Mouse (Mus musculus) heart, embryonic 11.5 days (tissue): ENCODE measurements around the gene Runx2. TPM values are rescaled to one million over a fixed set of nuclear protein-coding genes. Genes with fewer than 3 reads are reported as not detected.
A peak's percentile ranks its signal among the peaks of the same experiment; 100 is the strongest.

Experiments
- ATAC-seq: fragments of 200-750 bp; cut with Nextera tagmentation; replicated peaks from 2 replicates; pipeline ENCODE4 v1.8.0; 2017; ENCODE audit warnings: moderate library complexity; ENCODE audit not compliant: insufficient number of reproducible peaks, low FRiP score, low TSS enrichment
- H3K27ac ChIP-seq: fragments of 300-500 bp; sonication (generic); 2 replicates; pipeline ENCODE4 v1.5.1; 2014; ENCODE audit warnings: mild to moderate bottlenecking, low read depth, low read length
- H3K27me3 ChIP-seq: fragments of 300-500 bp; sonication (generic); 2 replicates; pipeline ENCODE4 v1.6.1; 2014; ENCODE audit warnings: mild to moderate bottlenecking, low read length, mixed read lengths; ENCODE audit not compliant: control insufficient read depth, insufficient read depth
- H3K36me3 ChIP-seq: fragments of 300-500 bp; sonication (generic); 2 replicates; pipeline ENCODE4 v1.6.1; 2014; ENCODE audit warnings: mild to moderate bottlenecking, low read length, moderate library complexity, mixed read lengths; ENCODE audit not compliant: control insufficient read depth, insufficient read depth
- H3K4me1 ChIP-seq: fragments of 300-500 bp; sonication (generic); 2 replicates; pipeline ENCODE4 v1.6.1; 2014; ENCODE audit warnings: low read length; ENCODE audit not compliant: control insufficient read depth, insufficient read depth
- H3K4me2 ChIP-seq: fragments of 300-500 bp; sonication (generic); 2 replicates; pipeline ENCODE4 v1.6.1; 2014; ENCODE audit warnings: mild to moderate bottlenecking, moderate library complexity
- H3K4me3 ChIP-seq: fragments of 300-500 bp; sonication (generic); 2 replicates; pipeline ENCODE4 v1.5.1; 2014; ENCODE audit warnings: low read depth, low read length
- H3K9ac ChIP-seq: fragments of 300-500 bp; sonication (generic); 2 replicates; pipeline ENCODE4 v1.6.1; 2014; ENCODE audit warnings: mild to moderate bottlenecking, low read depth, low read length, moderate library complexity
- H3K9me3 ChIP-seq: fragments of 300-500 bp; sonication (generic); replicated peaks from 2 replicates; pipeline ENCODE4 v1.6.1; 2016; ENCODE audit warnings: low read length; ENCODE audit not compliant: control insufficient read depth
- WGBS: fragments of 180-500 bp; shearing (Covaris S2); extraction: QIAGEN DNeasy Blood & Tissue Kit; methylation state at CpG from one replicate; pipeline ENCODE4 v1.1.7; 2014; ENCODE audit not compliant: insufficient replicate concordance; 5-methylcytosine and 5-hydroxymethylcytosine counted together
- polyA plus RNA-seq: library from polyadenylated mRNA; unstranded; fragments of >200 nt; fragmentation: Nextera tagmentation; extraction: Ambion mirVana; gene quantifications from 2 replicates; pipeline ENCODE4 v1.2.1, GENCODE M21; 2014

Runx2 gene
- polyA plus RNA-seq, 1 experiment from 2014 or later, result 0.62 TPM

- no peak for ATAC-seq
- Histone ChIP-seq H3K9ac (no peak overlapping the region), H3K27me3 (no peaks in the 10 kb centered on the region), H3K4me3 (no peak overlapping the region), H3K9me3 (no peaks in the 10 kb centered on the region), H3K27ac (no peak overlapping the region), H3K36me3 (no peaks in the 10 kb centered on the region), H3K4me1 (no peaks in the 10 kb centered on the region), H3K4me2 (no peak overlapping the region)
- WGBS, result 79% methylated on average over 3 of the region's 3 CpGs
These were observed 340.3 kb downstream of the Runx2 start for GRCm38 (mm10) chr17:44474280-44474679.

GRCm38 (mm10) chr17:44472695-44473094, 341.9 kb downstream of the Runx2 start:
- Histone ChIP-seq H3K9ac (no peak overlapping the region), H3K27me3 (no peaks in the 10 kb centered on the region), H3K36me3 (no peaks in the 10 kb centered on the region), H3K4me3 (no peak overlapping the region), H3K4me1 (no peaks in the 10 kb centered on the region), H3K9me3 (no peaks in the 10 kb centered on the region), H3K4me2 (no peak overlapping the region), H3K27ac (no peak overlapping the region)
- WGBS, result 77% methylated on average over 7 of the region's 7 CpGs
- ATAC-seq, result no peak

DNA sequence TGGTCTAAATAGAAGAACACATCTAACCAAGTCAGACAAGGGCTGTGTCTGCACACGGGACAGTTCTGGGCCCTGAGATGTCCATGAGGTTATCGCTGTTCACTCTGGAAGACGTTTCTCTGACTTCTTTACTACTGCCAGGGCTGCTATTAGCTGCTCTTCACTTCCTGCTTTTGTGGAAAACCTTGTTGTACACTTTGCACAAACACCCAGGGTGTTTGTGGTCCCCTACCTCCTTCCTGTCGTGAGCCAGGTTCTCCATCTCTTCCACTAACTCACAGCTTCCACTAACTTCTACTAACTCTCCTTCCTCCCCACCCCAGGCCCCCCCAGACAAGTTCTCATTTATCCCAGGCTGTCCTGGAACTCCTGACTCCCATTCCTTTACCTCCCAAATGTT, 350.9 kb downstream of the Runx2 start:
- WGBS, result 66% methylated on average over 4 of the region's 4 CpGs
- Histone ChIP-seq H3K27me3 (no peaks in the 10 kb centered on the region), H3K9me3 (no peaks in the 10 kb centered on the region), H3K9ac (no peak overlapping the region), H3K4me2 (no peak overlapping the region), H3K4me1 (no peaks in the 10 kb centered on the region), H3K4me3 (no peak overlapping the region), H3K27ac (no peak overlapping the region), H3K36me3 (no peaks in the 10 kb centered on the region)
- no peak for ATAC-seq

DNA sequence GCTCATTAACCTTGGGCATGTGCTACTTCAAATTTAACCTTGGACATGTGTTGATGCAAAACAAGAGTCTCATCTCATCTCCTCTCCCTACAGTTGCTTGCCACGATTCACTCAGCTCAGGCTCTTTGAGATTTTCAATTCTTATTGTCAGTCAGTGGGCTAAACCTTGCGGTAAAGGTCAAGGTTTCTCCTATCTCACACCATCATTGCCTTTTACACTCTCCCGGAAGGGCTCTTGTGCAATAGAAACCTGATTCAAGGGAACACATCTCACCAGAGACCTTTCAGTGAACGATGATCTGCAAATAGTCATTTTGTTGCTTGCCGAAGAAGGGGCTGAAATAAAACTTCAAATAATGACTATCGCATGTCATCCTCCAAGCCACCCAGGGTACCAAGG, 354.4 kb downstream of the Runx2 start:
- Histone ChIP-seq H3K36me3 (no peaks in the 10 kb centered on the region), H3K9ac (no peak overlapping the region), H3K4me1 (no peaks in the 10 kb centered on the region), H3K27me3 (peaks cover under 1% of the 10 kb centered on the region; the same call in 1 of the 2 replicates), H3K4me2 (no peak overlapping the region), H3K4me3 (no peak overlapping the region), H3K9me3 (no peaks in the 10 kb centered on the region), H3K27ac (no peak overlapping the region)
- no peak for ATAC-seq
- WGBS, result 80% methylated on average over 6 of the region's 6 CpGs

- Histone ChIP-seq H3K36me3 (no peaks in the 10 kb centered on the region), H3K9me3 (no peaks in the 10 kb centered on the region), H3K4me3 (no peak overlapping the region), H3K27ac (no peak overlapping the region), H3K4me2 (no peak overlapping the region), H3K9ac (no peak overlapping the region), H3K27me3 (peaks cover 6% of the 10 kb centered on the region; the same call in 1 of the 2 replicates), H3K4me1 (no peaks in the 10 kb centered on the region)
- ATAC-seq, result no peak
- 88% methylated on average over 4 of the region's 4 CpGs for WGBS
These were observed 355.6 kb downstream of the Runx2 start for GRCm38 (mm10) chr17:44459029-44459428.

DNA sequence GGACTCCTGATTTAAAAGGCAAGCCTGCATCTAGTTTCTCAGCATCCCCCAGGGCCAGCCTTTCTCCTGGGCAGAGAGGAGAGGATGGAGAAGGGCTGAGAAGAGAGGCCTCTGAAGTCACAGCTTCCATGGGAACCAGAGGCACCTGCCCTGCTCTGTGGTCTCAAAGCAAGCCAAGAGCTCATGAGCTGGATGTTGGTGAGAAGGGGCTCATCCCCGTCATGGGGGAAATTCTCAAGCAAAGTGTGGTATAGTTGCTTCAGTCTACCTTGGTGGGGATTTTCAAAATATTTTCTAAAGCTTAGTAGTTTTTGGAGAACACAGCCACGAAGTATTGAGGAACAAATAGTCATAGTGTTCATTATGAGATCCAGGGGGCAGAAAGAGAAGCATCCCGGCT, 357.9 kb downstream of the Runx2 start:
- peaks cover 6% of the 10 kb centered on the region; the same call in 1 of the 2 replicates for H3K27me3 ChIP-seq
- H3K36me3 ChIP-seq, result no peaks in the 10 kb centered on the region
- no peak overlapping the region for H3K27ac ChIP-seq
- H3K9ac ChIP-seq, result no peak overlapping the region
- no peaks in the 10 kb centered on the region for H3K9me3 ChIP-seq
- WGBS, result 68% methylated on average over 3 of the region's 3 CpGs
- H3K4me2 ChIP-seq, result no peak overlapping the region
- ATAC-seq, result no peak
- no peaks in the 10 kb centered on the region for H3K4me1 ChIP-seq
- H3K4me3 ChIP-seq, result no peak overlapping the region

DNA sequence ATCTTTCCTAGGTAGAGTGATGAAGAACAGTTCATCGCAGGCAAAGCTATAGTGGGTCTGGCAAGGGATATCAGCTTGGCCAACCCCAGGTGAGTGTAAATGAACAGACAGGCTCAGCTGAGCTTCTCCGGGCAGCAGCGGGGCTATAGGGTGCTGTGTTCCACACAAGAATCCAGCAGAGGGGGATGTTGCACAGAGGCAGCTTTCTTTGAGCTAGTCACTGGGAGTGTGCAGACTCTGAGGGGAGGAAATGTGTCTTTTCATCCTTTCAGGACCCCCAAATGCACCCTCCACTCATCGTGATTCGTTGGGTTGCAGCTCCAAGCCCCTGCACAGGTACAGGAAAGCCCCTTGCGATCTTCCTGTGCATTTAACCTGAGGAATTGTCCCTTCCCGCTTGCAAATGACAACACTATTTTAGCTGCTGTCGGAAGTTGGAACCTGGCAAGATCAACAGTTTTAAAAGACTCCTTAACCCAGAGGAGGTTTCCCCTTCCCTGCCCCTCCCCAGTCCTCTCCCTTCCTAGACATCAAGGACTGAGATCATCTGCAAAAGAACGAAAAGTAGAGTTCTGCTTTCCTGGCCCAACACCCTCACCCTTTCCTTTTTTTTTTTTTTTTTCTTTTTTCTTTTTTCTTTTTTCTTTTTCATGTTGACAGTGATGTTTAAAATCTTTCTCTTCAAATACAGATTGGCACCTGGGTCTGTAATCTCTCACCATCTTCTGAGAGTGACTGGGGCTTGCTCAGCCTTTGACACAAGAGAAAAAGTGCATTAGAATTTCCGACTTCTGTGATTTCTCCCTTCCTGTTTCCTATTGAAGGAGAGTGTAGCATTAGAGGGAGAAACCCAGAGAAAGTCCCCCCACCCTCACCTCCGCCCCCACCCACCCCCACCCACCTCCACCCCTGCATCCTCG, 358.7 kb downstream of the Runx2 start:
- peaks cover 6% of the 10 kb centered on the region; the same call in 1 of the 2 replicates for H3K27me3 ChIP-seq
- no peak overlapping the region for H3K27ac ChIP-seq
- peak; percentile 49; the same call in 1 of the 2 replicates for ATAC-seq
- H3K4me3 ChIP-seq, result no peak overlapping the region
- H3K9ac ChIP-seq, result no peak overlapping the region
- no peaks in the 10 kb centered on the region for H3K36me3 ChIP-seq
- no peak overlapping the region for H3K4me2 ChIP-seq
- 31% methylated on average over 12 of the region's 12 CpGs for WGBS
- H3K4me1 ChIP-seq, result no peaks in the 10 kb centered on the region
- no peaks in the 10 kb centered on the region for H3K9me3 ChIP-seq

DNA sequence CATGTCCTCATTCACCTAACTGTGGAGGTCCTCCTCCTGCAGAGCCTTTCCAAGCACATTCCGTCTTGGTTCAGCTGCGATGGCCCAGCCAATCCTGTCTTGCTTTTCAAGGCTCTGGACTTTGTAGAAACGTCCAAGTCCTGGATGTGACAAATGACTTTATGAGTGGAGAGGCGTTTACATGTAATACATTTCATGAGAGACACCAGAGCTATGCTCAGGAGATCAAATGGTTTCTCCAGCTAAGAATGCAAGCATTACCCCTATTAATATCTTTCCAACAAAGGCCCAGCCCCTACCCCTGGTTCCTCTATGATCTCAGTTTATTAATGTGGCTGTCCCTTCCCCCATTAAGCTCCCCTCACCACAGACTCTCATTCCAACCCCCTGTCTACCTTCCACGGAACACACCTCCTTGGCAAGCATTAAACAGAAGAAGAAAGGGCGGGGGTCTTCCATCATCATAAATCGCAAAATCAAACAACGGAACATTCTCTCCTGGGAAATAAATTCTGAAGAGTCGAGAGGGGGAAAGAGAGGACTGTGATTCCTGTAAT, 364.6 kb downstream of the Runx2 start:
- Histone ChIP-seq H3K4me2 (no peak overlapping the region), H3K27me3 (peaks cover 4% of the 10 kb centered on the region; the same call in 1 of the 2 replicates), H3K9me3 (no peaks in the 10 kb centered on the region), H3K9ac (no peak overlapping the region), H3K27ac (no peak overlapping the region), H3K4me3 (no peak overlapping the region), H3K36me3 (no peaks in the 10 kb centered on the region), H3K4me1 (no peaks in the 10 kb centered on the region)
- 69% methylated on average over 9 of the region's 9 CpGs for WGBS
- ATAC-seq, result no peak
